Comparison of ENCODE assay signal across 9 mouse cellular contexts in genomic region chr8:92545347-92546059, GRCm38 (mm10).
DNase-seq lines count a peak whose midpoint lies in the region; ATAC-seq lines count a peak whose summit lies in the region.
"Had no signal": no experiment of that assay in that cellular context is flagged by ENCODE, and none has a peak within 500 bp of the region (broad histone marks: within the 10 kb centered on the region; RNA-seq: fewer than 3 reads in every experiment).

No protein-coding gene starts in this region.

- peak; percentile 21 to 37 for DNase-seq in cerebellum, postnatal 10 days
- no peak for DNase-seq in cerebellum, adult 9-11 months
- peak; percentile 10 for DNase-seq in thymus, postnatal 14 days
- no peak for DNase-seq in thymus, postnatal 25 days
- DNase-seq in mesoderm, embryonic 11.5 days (ENCODE audit: low read depth, low spot score): peak; percentile 24
- DNase-seq in retina, postnatal 1 day: peak; percentile 87
- DNase-seq in lung, postnatal 36 days: no peak
- DNase-seq: lung, postnatal 14 days had no signal

- ATAC-seq in frontal cortex, adult (ENCODE audit: low TSS enrichment): no peak

Comparison
In these comparisons a context has a peak if more than half of its experiments do, and no peak if none do; other contexts are left out.
1. DNase-seq: peak in cerebellum, postnatal 10 days (2 of 2), thymus, postnatal 14 days (single experiment), mesoderm, embryonic 11.5 days (single experiment) and retina, postnatal 1 day (single experiment); none in cerebellum, adult 9-11 months (single experiment), thymus, postnatal 25 days (single experiment) and lung, postnatal 36 days (single experiment).